Mouse (Mus musculus): ENCODE results near the gene Cyp4f39. TPM values are rescaled to one million over a fixed set of nuclear protein-coding genes. Genes with fewer than 3 reads are reported as not detected.

Gene Cyp4f39
- polyA plus RNA-seq, 1 experiment = 0.88 TPM

DNA sequence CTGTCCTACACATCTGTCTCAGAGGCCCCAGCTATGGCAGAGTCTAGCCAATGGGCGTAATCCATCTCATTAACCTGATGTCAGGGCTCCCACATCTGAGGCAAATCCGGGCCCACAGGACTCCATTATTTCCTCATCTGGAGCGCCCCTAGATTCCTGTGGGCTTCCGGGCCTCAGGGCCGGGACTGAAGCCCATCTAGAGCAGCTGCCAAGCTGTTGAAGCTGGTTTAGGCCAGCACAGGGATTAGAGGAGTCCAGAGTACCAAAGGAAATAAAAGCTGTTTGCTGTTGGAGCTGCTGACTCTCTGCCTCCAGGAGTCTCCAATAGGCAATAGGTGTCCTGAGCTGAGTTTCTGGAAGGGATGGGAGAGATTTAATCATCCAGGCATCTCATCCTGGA, 17.4 kb upstream of the Cyp4f39 start:
- H3K27ac ChIP-seq (ENCODE audit: insufficient read depth, low read length) = no peak overlapping the region
- H3K27me3 ChIP-seq (ENCODE audit: control insufficient read depth, insufficient read depth, low read length, poor library complexity, severe bottlenecking) = no peaks in the 10 kb centered on the region
- no peak for TF ChIP-seq CTCF (IDR thresholded peaks at IDR 0.05; ENCODE audit: low read depth, low read length)
- no peak for TF ChIP-seq EP300 (IDR thresholded peaks at IDR 0.05; ENCODE audit: insufficient read depth, low read depth, low read length)
- no peak for TF ChIP-seq POLR2A (IDR thresholded peaks at IDR 0.05; ENCODE audit: insufficient read depth, low read length)
- peaks cover 2% of the 10 kb centered on the region for H3K4me1 ChIP-seq (ENCODE audit: control insufficient read depth, insufficient read depth, low read length)
- H3K9me3 ChIP-seq (replicated peaks; ENCODE audit: control insufficient read depth, insufficient read depth, low read length, poor library complexity, severe bottlenecking) = no peaks in the 10 kb centered on the region
- H3K36me3 ChIP-seq (ENCODE audit: control insufficient read depth, insufficient read depth, low read length, poor library complexity, severe bottlenecking) = no peaks in the 10 kb centered on the region
- H3K4me3 ChIP-seq (ENCODE audit: low read depth, low read length) = no peak overlapping the region
- no peak overlapping the region for H3K9ac ChIP-seq (ENCODE audit: low read depth, poor library complexity, severe bottlenecking)

DNA sequence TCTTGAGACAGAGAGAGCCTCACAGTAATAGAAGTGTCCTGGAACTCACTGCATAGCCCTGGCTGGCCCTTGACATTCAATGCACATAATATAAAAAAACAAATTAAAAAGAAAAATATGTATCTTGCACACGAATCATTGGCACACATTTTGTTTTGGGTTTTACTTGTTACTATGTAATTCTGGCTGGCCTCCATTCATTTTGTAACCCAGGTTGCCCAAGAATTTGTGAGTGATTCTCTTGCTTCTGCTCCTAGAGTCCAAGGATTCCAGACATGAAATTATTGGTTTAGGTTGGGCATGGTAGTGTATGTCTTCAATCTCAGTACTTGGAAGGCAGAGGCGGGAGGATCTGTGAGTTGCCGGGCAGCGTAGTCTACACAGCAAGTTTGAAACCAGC, 15.4 kb upstream of the Cyp4f39 start:
- no peaks in the 10 kb centered on the region for H3K36me3 ChIP-seq (ENCODE audit: control insufficient read depth, insufficient read depth, low read length, poor library complexity, severe bottlenecking)
- TF ChIP-seq POLR2A (IDR thresholded peaks at IDR 0.05; ENCODE audit: insufficient read depth, low read length) (no peak), EP300 (IDR thresholded peaks at IDR 0.05; ENCODE audit: insufficient read depth, low read depth, low read length) (no peak), CTCF (IDR thresholded peaks at IDR 0.05; ENCODE audit: low read depth, low read length) (no peak)
- H3K9ac ChIP-seq (ENCODE audit: low read depth, poor library complexity, severe bottlenecking) = no peak overlapping the region
- no peak overlapping the region for H3K27ac ChIP-seq (ENCODE audit: insufficient read depth, low read length)
- H3K4me1 ChIP-seq (ENCODE audit: control insufficient read depth, insufficient read depth, low read length) = peaks cover 2% of the 10 kb centered on the region
- H3K27me3 ChIP-seq (ENCODE audit: control insufficient read depth, insufficient read depth, low read length, poor library complexity, severe bottlenecking) = no peaks in the 10 kb centered on the region
- no peak overlapping the region for H3K4me3 ChIP-seq (ENCODE audit: low read depth, low read length)
- H3K9me3 ChIP-seq (replicated peaks; ENCODE audit: control insufficient read depth, insufficient read depth, low read length, poor library complexity, severe bottlenecking) = no peaks in the 10 kb centered on the region

DNA sequence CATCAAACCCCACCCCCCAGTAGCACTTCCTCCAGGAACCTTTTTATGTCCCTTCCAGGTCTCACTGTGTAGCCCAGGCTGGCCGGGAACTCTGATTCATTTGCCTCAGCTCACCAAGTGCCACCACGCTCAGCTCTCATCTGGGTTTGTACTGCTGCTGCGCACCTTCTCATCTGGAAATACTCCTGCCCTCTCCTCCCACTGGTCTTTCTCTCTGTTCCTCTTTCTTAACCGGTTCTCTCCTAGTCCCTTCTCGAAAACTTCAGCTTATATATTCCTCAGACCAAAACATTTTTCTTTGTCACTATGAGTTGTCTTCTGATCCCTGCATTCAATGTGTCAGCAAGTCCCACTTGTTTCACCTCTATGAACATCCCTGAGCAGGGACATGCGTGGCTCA, 9.3 kb upstream of the Cyp4f39 start:
- Histone ChIP-seq H3K27me3 (ENCODE audit: control insufficient read depth, insufficient read depth, low read length, poor library complexity, severe bottlenecking) (no peaks in the 10 kb centered on the region), H3K36me3 (ENCODE audit: control insufficient read depth, insufficient read depth, low read length, poor library complexity, severe bottlenecking) (no peaks in the 10 kb centered on the region), H3K4me3 (ENCODE audit: low read depth, low read length) (no peak overlapping the region), H3K4me1 (ENCODE audit: control insufficient read depth, insufficient read depth, low read length) (no peaks in the 10 kb centered on the region), H3K9me3 (replicated peaks; ENCODE audit: control insufficient read depth, insufficient read depth, low read length, poor library complexity, severe bottlenecking) (no peaks in the 10 kb centered on the region), H3K27ac (ENCODE audit: insufficient read depth, low read length) (no peak overlapping the region), H3K9ac (ENCODE audit: low read depth, poor library complexity, severe bottlenecking) (no peak overlapping the region)
- no peak for TF ChIP-seq CTCF (IDR thresholded peaks at IDR 0.05; ENCODE audit: low read depth, low read length)

DNA sequence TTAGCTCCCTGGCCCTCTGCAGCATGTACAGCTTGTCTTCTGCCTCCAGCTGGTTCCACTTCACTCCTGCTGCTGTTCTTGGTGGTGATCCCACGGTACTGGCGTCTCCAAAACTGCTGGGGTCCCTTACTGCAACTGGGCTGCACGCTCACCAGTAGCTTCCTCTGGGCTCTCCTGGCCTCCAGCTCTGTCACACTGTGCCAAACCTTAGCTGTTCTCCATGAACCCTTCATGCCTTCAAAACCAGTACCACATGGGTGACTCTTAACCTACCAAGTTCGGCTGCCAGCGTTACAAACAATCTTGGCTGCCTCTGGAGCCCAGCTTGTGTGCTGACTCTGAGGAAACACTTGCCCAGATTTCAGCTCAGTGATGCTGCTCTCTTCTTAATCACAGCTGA, 7.5 kb upstream of the Cyp4f39 start:
- Histone ChIP-seq H3K4me1 (ENCODE audit: control insufficient read depth, insufficient read depth, low read length) (no peaks in the 10 kb centered on the region), H3K27me3 (ENCODE audit: control insufficient read depth, insufficient read depth, low read length, poor library complexity, severe bottlenecking) (no peaks in the 10 kb centered on the region), H3K36me3 (ENCODE audit: control insufficient read depth, insufficient read depth, low read length, poor library complexity, severe bottlenecking) (no peaks in the 10 kb centered on the region), H3K9ac (ENCODE audit: low read depth, poor library complexity, severe bottlenecking) (no peak overlapping the region), H3K4me3 (ENCODE audit: low read depth, low read length) (no peak overlapping the region), H3K27ac (ENCODE audit: insufficient read depth, low read length) (no peak overlapping the region), H3K9me3 (replicated peaks; ENCODE audit: control insufficient read depth, insufficient read depth, low read length, poor library complexity, severe bottlenecking) (peaks cover 7% of the 10 kb centered on the region)
- TF ChIP-seq CTCF (IDR thresholded peaks at IDR 0.05; ENCODE audit: low read depth, low read length) (no peak), POLR2A (IDR thresholded peaks at IDR 0.05; ENCODE audit: insufficient read depth, low read length) (no peak), EP300 (IDR thresholded peaks at IDR 0.05; ENCODE audit: insufficient read depth, low read depth, low read length) (no peak)

DNA sequence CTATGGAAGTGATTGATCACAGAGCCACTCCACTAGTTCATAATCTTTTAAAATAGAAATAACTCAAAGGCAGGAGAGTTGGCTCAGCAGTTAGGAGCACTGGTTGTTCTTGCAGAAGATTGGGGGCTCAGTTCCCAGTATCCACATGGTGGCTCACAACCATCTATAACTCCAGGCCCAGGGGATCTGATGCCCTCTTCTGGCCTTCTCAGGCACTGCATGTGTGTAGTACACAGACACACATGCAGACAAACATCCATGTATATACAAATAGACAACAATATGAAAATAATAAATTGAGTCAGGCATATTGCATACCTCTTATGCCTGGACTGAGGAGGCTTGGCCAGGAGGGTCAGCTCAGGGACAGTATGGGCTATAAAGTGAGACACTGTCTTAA, 5.3 kb upstream of the Cyp4f39 start:
- Histone ChIP-seq H3K36me3 (ENCODE audit: control insufficient read depth, insufficient read depth, low read length, poor library complexity, severe bottlenecking) (no peaks in the 10 kb centered on the region), H3K9ac (ENCODE audit: low read depth, poor library complexity, severe bottlenecking) (no peak overlapping the region), H3K27me3 (ENCODE audit: control insufficient read depth, insufficient read depth, low read length, poor library complexity, severe bottlenecking) (no peaks in the 10 kb centered on the region), H3K4me3 (ENCODE audit: low read depth, low read length) (no peak overlapping the region), H3K27ac (ENCODE audit: insufficient read depth, low read length) (no peak overlapping the region), H3K9me3 (replicated peaks; ENCODE audit: control insufficient read depth, insufficient read depth, low read length, poor library complexity, severe bottlenecking) (peaks cover 7% of the 10 kb centered on the region), H3K4me1 (ENCODE audit: control insufficient read depth, insufficient read depth, low read length) (peaks cover 3% of the 10 kb centered on the region)
- no peak for TF ChIP-seq EP300 (IDR thresholded peaks at IDR 0.05; ENCODE audit: insufficient read depth, low read depth, low read length)
- TF ChIP-seq CTCF (IDR thresholded peaks at IDR 0.05; ENCODE audit: low read depth, low read length) = peak; percentile 14
- no peak for TF ChIP-seq POLR2A (IDR thresholded peaks at IDR 0.05; ENCODE audit: insufficient read depth, low read length)

DNA sequence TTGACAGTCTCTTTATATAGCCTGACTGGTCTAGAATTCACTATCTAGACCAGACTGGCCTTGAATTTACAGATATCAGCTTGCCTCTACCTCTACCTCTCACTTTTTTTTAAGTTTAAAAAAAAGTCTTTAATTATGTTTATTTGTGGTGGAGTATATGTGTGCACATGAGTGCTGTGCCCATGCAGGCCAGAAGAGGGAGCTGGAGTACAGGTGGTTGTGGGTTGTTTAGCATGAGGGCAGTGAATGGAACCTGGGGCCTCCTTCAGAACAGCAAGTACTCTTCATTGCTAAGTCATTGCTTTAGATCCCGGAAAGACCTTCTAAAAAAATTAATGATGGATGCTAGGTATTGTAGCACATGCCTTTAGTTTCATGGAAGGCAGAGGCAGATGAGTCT, 3.5 kb upstream of the Cyp4f39 start:
- peaks cover 7% of the 10 kb centered on the region for H3K9me3 ChIP-seq (replicated peaks; ENCODE audit: control insufficient read depth, insufficient read depth, low read length, poor library complexity, severe bottlenecking)
- no peak overlapping the region for H3K27ac ChIP-seq (ENCODE audit: insufficient read depth, low read length)
- H3K36me3 ChIP-seq (ENCODE audit: control insufficient read depth, insufficient read depth, low read length, poor library complexity, severe bottlenecking) = no peaks in the 10 kb centered on the region
- no peaks in the 10 kb centered on the region for H3K27me3 ChIP-seq (ENCODE audit: control insufficient read depth, insufficient read depth, low read length, poor library complexity, severe bottlenecking)
- no peak overlapping the region for H3K9ac ChIP-seq (ENCODE audit: low read depth, poor library complexity, severe bottlenecking)
- no peak overlapping the region for H3K4me3 ChIP-seq (ENCODE audit: low read depth, low read length)
- TF ChIP-seq CTCF (IDR thresholded peaks at IDR 0.05; ENCODE audit: low read depth, low read length) = peak; percentile 8
- no peak for TF ChIP-seq POLR2A (IDR thresholded peaks at IDR 0.05; ENCODE audit: insufficient read depth, low read length)
- H3K4me1 ChIP-seq (ENCODE audit: control insufficient read depth, insufficient read depth, low read length) = peaks cover 3% of the 10 kb centered on the region
